Mouse (Mus musculus) T-helper 17 cell (primary cell): Measurements from ENCODE around the gene Cldn7.

ENCODE experiments used
- in situ Hi-C, 2 experiments: fragments of 300-600 bp; cut with MboI, MseI; formaldehyde crosslinking; loops; 1 replicate in 1 of 2; 2 replicates in 1 of 2; pipeline ENCODE4 v1.15.1; 2025; ENCODE audit warnings: high pct_unique_total_duplicates in 2 of 2

Gene Cldn7

DNA sequence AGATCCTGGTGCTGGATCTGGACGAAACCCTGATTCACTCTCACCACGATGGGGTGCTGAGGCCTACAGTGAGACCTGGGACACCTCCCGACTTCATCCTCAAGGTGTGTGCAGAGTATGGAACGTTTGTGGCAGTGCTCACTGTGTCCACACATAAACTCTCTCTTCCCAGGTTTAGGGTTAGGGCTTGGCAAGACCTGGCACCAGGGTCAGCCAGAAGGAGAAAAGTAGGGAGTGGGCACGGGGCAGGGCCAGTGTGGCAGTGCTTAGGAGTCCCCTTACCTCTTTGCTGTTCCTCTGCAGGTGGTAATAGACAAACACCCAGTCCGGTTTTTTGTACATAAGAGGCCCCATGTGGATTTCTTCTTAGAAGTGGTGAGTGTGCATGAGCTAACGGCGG lies 19.9 kb downstream of the Cldn7 start:
- in situ Hi-C loops = no loop called here

DNA sequence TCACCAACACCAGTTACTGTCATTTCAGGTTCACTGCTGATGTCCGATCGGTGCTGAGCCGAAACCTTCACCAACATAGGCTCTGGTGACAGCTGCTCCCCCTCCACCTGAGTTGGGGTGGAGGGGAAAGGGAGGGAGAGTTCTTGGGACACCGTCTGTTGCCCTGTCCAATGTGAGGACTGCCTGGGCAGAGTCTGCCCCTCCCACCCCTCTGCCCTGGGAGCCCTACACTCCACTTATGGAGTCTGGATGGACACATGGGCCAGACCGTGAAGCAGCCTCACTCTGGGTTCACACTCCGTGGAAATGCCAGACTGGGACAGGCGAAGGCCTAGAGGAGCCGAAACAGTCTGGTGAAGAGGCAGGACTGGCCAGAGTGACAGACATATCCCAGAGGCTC lies 25.4 kb downstream of the Cldn7 start:
- in situ Hi-C loops = loop anchor here (5.0 to 10.0 kb wide), 3 partner anchors 575 to 665 kb away; partner anchors contain the start of genes Eno3 (in 1 of the 2), Kdm6b (in 1 of the 2) and Pfn1 (in 1 of the 2)

DNA sequence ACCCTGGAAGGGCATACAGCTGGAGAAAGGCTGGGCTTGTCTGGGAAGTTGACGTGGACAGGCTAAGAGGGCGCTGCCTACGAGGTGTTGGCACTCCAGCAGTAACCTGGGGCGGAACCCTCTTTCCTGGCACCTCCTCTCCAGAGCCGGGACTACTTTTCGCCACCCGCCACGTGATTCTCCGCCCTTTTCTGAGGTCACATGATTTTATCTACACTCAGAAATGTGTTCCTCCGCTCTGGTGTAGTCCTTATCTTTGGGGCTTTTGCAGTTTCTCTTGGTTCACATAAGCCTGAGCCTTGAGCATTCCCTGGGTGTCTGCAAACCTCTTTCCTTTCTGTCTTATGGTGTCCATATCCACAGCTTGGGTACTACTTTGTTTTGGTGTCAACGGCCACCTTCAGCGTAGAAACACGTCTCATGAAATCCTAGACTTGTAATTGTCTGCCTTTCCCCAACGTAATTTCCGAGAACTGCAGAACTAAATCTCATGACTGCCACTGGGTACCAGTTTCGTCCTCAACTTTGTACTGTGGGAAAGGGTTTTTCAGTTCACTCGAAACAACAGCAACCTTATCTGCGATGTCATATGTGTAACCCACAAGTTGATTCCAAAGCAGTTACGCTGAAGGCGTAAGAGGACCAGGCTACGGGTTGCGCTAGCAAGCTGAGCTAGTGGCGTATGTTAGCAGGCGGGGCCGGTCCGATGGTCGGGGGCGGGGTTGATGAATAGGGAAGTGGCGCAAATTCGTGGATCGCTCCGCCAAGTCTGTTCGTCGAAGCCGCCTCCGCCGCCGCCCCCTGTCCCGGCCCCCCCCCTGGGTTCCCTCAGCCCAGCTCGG lies 26.5 kb downstream of the Cldn7 start, which contains the start of gene Gabarap:
Gene Gabarap, plus strand, starts transcription at position 294 of the 842 bp plus-strand sequence.
- in situ Hi-C loops = loop anchor here (5.0 to 10.0 kb wide), 3 partner anchors 576 to 664 kb away; partner anchors contain the start of genes Eno3 (in 1 of the 2), Kdm6b (in 1 of the 2) and Pfn1 (in 1 of the 2)

DNA sequence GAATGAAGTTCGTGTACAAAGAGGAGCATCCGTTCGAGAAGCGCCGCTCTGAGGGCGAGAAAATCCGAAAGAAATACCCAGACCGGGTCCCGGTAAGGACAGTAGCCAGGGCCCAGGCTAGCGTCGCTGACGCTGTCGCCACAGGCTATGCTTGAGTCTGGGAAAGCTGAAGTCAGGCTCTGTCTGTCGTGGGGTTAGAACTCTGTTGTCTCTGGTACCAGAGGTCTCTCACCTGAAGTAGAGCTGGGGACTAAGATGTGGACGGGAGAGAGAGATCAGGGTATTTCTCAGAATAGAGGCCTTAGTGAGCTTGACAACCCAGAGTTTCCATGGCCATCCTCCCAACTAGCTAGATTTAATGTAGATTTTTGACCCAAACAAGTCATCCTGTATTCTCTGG lies 27.1 kb downstream of the Cldn7 start:
- in situ Hi-C loops = loop anchor here (5.0 to 10.0 kb wide), 3 partner anchors 577 to 663 kb away; partner anchors contain the start of genes Eno3 (in 1 of the 2), Kdm6b (in 1 of the 2) and Pfn1 (in 1 of the 2)

- in situ Hi-C loops = loop anchor here (5.0 to 10.0 kb wide), 3 partner anchors 578 to 662 kb away; partner anchors contain the start of genes Eno3 (in 1 of the 2), Kdm6b (in 1 of the 2) and Pfn1 (in 1 of the 2)
Observed at GRCm38 (mm10) chr11:69992396-69992795, 27.8 kb downstream of the Cldn7 start.

DNA sequence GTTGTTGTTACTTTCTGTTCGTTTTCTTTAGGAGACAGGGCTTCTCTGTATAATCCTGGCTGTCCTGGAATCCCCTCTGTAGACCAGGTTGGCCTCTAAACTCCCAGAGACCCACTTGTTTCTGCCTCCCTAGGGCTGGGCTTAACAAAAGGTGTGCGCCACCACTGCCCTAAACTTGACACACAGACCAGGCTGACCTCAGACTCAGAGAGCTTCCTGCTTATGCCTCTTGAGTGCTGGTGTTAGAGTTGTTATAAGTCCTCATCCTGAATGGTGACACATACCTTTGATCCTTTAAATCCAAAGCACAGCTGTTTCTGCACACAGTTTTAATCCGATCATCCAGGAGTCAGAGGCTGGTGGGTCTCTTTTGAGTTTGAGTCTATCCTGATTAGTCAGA lies 28.4 kb downstream of the Cldn7 start:
- in situ Hi-C loops = loop anchor here (5.0 to 10.0 kb wide), 3 partner anchors 578 to 662 kb away; partner anchors contain the start of genes Eno3 (in 1 of the 2), Kdm6b (in 1 of the 2) and Pfn1 (in 1 of the 2)

DNA sequence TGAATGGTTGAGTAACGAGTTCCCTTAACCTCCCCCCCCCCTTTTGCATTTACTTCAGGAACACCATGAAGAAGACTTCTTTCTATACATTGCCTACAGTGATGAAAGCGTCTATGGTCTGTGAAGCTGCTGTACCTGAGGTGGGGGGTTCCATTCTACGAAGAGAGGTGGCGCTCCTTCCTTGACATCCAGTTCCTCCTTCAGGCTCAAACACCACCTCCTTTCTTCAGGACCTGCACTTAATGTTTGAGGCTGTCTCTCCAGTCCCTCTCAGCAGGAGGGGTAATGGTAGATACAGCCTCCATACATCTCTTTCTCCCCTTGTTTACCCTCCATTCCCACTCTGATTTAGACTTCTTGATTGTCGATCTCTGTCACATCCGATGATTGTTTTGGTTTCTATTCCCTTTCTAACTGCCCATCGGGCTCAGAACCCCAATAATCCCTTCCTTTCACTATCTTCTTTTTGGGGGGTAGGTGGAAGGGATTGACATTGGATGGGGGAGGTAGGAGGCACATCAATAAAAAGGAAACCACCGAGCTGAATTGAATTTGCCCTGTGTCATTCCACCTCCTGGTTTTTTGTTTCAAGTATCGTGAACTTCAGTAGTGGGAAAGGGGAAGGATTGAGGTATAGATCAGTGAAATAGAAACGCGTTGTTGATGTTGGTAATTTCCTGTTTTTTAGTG lies 30.0 kb downstream of the Cldn7 start:
- in situ Hi-C loops = loop anchor here (5.0 to 10.0 kb wide), 3 partner anchors 580 to 660 kb away; partner anchors contain the start of genes Eno3 (in 1 of the 2), Kdm6b (in 1 of the 2) and Pfn1 (in 1 of the 2)

DNA sequence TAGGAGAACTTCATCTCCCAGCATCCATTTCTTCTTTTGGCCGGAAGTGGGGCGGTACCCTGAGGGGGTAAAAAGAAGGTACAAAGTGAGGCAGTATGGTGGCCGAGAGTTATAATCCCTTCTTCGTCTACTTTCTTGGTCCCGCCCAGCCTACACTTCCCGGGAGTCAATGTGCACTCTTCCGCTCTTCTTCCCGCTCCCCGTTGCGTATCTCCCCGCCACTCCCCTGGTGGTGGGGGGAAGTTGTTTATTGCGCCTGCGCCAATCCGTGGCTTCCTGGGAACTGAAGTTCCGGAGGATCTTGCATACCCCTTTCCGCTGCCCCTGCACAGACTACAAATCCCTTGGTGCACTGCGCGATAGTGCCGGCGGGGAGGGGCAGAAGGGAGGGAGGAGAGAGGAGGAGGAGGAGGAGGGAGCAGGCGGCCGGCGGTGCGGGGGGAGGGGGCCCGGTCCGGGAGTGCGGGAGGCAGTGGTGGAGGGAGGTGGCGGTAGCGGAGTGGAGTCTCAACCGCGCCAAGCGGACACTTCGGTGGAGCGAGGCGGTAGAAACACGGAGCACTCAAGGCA lies 30.9 kb downstream of the Cldn7 start, which contains the start of gene Phf23:
Gene Phf23, plus strand, starts transcription at position 387 of the 570 bp plus-strand sequence.
- in situ Hi-C loops = loop anchor here in 1 of 2 experiments (10.0 kb wide), 2 partner anchors 581 to 659 kb away; partner anchors contain the start of genes Eno3, Kdm6b and Pfn1

DNA sequence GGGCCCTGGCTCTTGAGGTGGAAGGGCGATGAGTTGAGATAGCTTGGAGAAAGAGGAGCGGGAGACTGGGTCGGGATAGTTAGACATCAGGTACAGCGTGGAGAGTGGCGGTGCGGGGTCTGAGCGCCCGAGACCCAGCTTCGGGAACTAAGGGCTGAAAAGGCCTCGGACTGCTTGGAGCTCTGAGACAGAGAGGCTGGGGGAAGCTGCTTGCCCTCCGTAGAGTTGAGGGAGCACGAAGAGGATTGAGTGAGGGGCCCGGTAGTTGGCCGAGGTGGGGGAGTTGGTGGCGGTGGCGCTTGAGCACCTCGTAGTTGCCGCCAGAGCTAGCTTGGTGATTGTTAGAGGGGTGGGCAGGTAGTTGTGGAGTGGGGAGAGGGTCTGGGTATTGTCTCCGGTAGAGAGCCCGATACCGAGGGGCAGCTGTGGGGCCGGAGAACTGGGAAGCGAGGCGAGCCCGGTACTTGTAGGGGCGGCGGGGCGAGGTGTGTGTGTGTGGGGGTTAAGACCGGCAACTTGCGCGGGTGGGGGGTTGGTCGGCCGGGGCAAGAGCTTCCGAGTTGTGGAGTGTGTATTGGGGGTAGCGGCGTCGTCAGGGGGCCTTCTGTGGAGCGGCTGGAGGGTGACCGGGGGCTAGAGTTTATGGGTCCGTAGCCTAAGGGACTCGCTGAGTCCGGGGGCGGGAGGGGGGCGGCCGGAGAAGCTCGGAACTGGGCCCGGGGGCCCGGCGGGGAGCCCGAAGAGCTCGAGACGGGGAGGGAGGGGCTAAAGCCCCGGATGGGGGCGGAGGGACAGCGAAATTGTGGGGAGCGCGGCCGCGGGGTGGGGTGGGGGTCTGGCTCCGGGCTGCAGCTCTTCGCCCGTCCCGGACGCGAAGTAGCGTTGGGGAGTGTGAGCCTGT lies 31.8 kb downstream of the Cldn7 start:
- in situ Hi-C loops = loop anchor here in 1 of 2 experiments (10.0 kb wide), 2 partner anchors 582 to 658 kb away; partner anchors contain the start of genes Eno3, Kdm6b and Pfn1

- in situ Hi-C loops = loop anchor here in 1 of 2 experiments (10.0 kb wide), 2 partner anchors 582 to 658 kb away; partner anchors contain the start of genes Eno3, Kdm6b and Pfn1
Observed at GRCm38 (mm10) chr11:69997070-69997509, 32.5 kb downstream of the Cldn7 start.

- in situ Hi-C loops = loop anchor here in 1 of 2 experiments (10.0 kb wide), 2 partner anchors 584 to 656 kb away; partner anchors contain the start of genes Eno3, Kdm6b and Pfn1
Observed at GRCm38 (mm10) chr11:69998567-69999491, 34.2 kb downstream of the Cldn7 start.

- in situ Hi-C loops = loop anchor here in 1 of 2 experiments (10.0 kb wide), 2 partner anchors 585 to 655 kb away; partner anchors contain the start of genes Eno3, Kdm6b and Pfn1
Observed at GRCm38 (mm10) chr11:69999666-70000065, 35.1 kb downstream of the Cldn7 start.

DNA sequence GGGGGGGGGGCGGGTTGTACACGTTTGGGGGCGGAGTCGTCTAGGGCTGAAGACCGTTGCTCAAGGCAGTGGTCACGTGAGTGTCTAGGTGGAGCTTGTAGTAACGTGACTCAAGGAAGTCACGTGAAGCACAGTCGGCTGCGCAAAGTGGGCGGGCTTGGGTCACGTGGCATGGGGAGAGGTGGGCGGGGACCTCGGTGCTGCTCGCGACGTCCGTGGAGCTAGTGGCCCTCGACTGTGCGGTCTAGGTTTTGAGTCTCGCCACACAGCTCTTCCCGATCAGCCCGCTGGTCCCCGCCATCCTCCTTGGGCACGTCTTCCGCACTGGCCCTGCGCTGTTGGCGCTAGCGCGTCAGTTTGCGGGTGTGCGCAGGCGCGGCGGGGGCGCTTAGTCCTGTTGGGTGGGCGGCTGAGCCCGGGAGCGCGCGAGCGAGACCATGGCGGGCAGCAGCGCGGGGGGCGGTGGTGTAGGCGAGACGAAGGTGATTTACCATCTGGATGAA lies 35.9 kb downstream of the Cldn7 start, which contains the start of gene Dvl2:
Gene Dvl2, plus strand, starts transcription at position 200 of the 503 bp plus-strand sequence.
- in situ Hi-C loops = no loop called here

DNA sequence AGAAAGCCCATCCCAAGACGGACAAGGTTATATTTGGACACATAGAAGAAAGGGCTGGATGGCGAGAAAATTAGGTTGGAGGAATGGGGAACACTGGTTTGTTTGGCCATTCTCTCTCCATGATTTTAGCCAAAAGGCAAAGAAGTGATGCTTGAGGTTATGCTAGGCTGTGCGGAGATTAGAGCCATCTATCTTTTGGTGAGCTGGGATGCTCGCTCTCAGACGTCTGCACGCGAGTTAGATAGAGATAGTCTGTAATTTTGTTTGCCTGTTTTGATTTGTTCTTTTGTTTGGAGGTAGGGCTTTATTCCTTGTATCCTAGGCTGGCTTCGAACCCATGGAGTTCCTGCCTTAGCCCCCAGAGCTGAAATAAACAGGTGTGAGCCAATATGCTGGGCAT lies 36.6 kb downstream of the Cldn7 start:
- in situ Hi-C loops = no loop called here

DNA sequence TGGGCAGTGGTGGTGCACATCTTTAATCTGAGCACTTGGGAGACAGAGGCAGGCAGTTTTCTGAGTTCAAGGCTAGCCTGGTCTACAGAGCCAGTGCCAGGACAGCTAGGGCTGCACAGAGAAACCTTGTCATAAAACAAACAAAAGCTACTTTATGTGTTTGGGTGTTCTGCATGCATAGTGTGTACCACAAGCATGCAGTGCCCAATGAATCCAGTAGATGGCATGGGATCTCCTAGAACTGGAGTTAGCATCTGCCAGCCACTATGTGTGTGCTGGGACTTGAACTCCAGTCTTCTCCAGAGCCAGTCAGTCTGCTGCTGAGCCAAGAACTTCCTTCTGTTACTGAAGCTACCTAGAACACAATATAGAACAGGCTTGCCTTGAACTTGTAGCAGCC lies 37.3 kb downstream of the Cldn7 start:
- in situ Hi-C loops = no loop called here

DNA sequence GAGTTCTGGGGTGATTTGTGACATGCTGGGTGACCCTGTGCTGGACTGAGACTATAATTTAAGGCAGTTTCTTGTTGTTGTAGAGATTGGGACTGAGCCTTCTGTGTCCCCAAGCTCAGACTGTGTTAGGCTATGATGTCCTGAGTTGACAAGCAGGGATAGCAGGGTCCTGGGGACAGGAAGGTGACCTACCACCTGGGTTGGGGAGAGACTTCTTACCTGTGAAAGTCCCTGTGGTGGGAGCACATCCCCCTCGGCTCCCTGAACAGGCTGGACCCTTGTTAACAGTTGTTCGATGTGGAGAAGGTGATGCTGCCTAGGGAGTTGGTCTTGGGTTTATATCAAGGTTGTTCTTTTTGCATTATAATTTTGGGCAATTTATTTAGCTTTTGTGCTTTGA lies 37.9 kb downstream of the Cldn7 start:
- in situ Hi-C loops = no loop called here

DNA sequence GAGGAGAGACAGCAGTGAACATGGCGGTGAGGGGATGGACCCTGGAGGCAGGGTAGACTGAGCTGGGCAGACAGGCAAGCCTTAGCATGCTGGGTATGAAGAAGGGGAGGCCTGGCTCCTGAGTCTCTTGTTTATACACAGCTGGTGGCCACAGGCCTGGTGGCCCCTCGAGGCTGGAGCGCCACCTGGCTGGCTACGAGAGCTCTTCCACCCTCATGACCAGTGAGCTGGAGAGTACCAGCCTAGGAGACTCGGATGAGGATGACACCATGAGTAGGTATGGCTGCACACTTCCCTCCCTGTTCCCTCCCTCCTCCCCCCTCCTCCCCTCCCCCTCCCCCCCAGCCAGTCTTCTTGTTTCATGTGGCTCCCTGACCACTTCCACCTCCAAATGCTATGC lies 40.9 kb downstream of the Cldn7 start:
- in situ Hi-C loops = no loop called here

GRCm38 (mm10) chr11:70010033-70010432 lies 45.5 kb downstream of the Cldn7 start:
- in situ Hi-C loops = loop anchor here in 1 of 2 experiments (10.0 kb wide), 1 partner anchor 905 kb away; no protein-coding TSS in a partner anchor
